Mouse (Mus musculus) myocyte (in vitro differentiated cells): ENCODE measurements around the gene Supt4a.

Source experiments
- MAX ChIP-seq: IDR thresholded peaks from one replicate; pipeline ENCODE4 v1.6.1; 2011; ENCODE audit warnings: low read depth, mild to moderate bottlenecking, control low read depth
- MYOG ChIP-seq, 3 experiments: IDR thresholded peaks; one replicate each; pipeline ENCODE4 v1.6.1; 2011; ENCODE audit warnings: control low read depth in 2 of 3, low read depth in 2 of 3, mild to moderate bottlenecking in 2 of 3; ENCODE audit not compliant: insufficient read length in 2 of 3, control insufficient read depth in 1 of 3, insufficient read depth in 1 of 3
- SRF ChIP-seq: IDR thresholded peaks from one replicate; pipeline ENCODE4 v1.6.1; 2011; ENCODE audit warnings: low read depth; ENCODE audit not compliant: control insufficient read depth, insufficient read length
- TCF12 ChIP-seq: IDR thresholded peaks from one replicate; pipeline ENCODE4 v1.6.1; 2011; ENCODE audit warnings: mild to moderate bottlenecking, control low read depth; ENCODE audit not compliant: poor library complexity, insufficient read depth, severe bottlenecking

- TF ChIP-seq SRF (no peak), MAX (no peak), MYOG (IDR thresholded peaks at IDR 0.05; ENCODE audit: control insufficient read depth in 1 of 3, insufficient read depth in 1 of 3, insufficient read length in 2 of 3, low read depth in 2 of 3) (no peak), TCF12 (no peak)
Observed at GRCm38 (mm10) chr11:87720324-87720723, 17.0 kb upstream of the Supt4a start.
